Mouse (Mus musculus): ENCODE measurements at regions not wholly inside any gene's neighbourhood (a gene's known extent, or its start where the extent isn't known, plus 50 kb on each side); places are given as distances from the start of the nearest gene placed in this dataset.

GRCm38 (mm10) chr9:115548722-115549349, 238.6 kb upstream of the Stt3b start:
- no peak overlapping the region for H3K4me2 ChIP-seq (ENCODE audit: low read depth, low read length, poor library complexity, severe bottlenecking)
- H3K9me3 ChIP-seq (ENCODE audit: low read length) = no peaks in the 10 kb centered on the region
- no peak overlapping the region for H3K4me3 ChIP-seq (ENCODE audit: low read depth, low read length)
- H3K27ac ChIP-seq (ENCODE audit: low read depth, low read length) = no peak overlapping the region
- WGBS = 60% methylated on average over 8 of the region's 8 CpGs
- no peaks in the 10 kb centered on the region for H3K36me3 ChIP-seq (ENCODE audit: insufficient read depth, low read length)
- no peaks in the 10 kb centered on the region for H3K27me3 ChIP-seq (ENCODE audit: insufficient read depth, low read length)
- H3K4me1 ChIP-seq (ENCODE audit: insufficient read depth, low read length) = no peaks in the 10 kb centered on the region; the same call in 1 of the 2 replicates
- DNase-seq (ENCODE audit: low spot score) (no peak), ATAC-seq (ENCODE audit: low FRiP score) (no peak)
- TF ChIP-seq CTCF (IDR thresholded peaks at IDR 0.05) = no peak
- H3K9ac ChIP-seq (replicated peaks; ENCODE audit: low read length, poor library complexity, severe bottlenecking) = no peak overlapping the region

- Histone ChIP-seq H3K9me3 (ENCODE audit: low read length) (no peaks in the 10 kb centered on the region), H3K9ac (replicated peaks; ENCODE audit: low read length, poor library complexity, severe bottlenecking) (no peak overlapping the region), H3K27me3 (ENCODE audit: insufficient read depth, low read length) (no peaks in the 10 kb centered on the region), H3K27ac (ENCODE audit: low read depth, low read length) (no peak overlapping the region), H3K4me1 (ENCODE audit: insufficient read depth, low read length) (no peaks in the 10 kb centered on the region; the same call in 1 of the 2 replicates), H3K36me3 (ENCODE audit: insufficient read depth, low read length) (no peaks in the 10 kb centered on the region), H3K4me3 (ENCODE audit: low read depth, low read length) (no peak overlapping the region), H3K4me2 (ENCODE audit: low read depth, low read length, poor library complexity, severe bottlenecking) (no peak overlapping the region)
- WGBS = 94% methylated on average over 11 of the region's 11 CpGs
- TF ChIP-seq CTCF (IDR thresholded peaks at IDR 0.05) = no peak
- no peak for DNase-seq (ENCODE audit: low spot score)
- ATAC-seq (ENCODE audit: low FRiP score) = no peak
Observed at GRCm38 (mm10) chr9:115551080-115551479, 240.9 kb upstream of the Stt3b start.

GRCm38 (mm10) chr9:115551501-115551900, 241.3 kb upstream of the Stt3b start:
- Histone ChIP-seq H3K4me1 (ENCODE audit: insufficient read depth, low read length) (no peaks in the 10 kb centered on the region; the same call in 1 of the 2 replicates), H3K4me3 (ENCODE audit: low read depth, low read length) (no peak overlapping the region), H3K4me2 (ENCODE audit: low read depth, low read length, poor library complexity, severe bottlenecking) (no peak overlapping the region), H3K9ac (replicated peaks; ENCODE audit: low read length, poor library complexity, severe bottlenecking) (no peak overlapping the region), H3K9me3 (ENCODE audit: low read length) (no peaks in the 10 kb centered on the region), H3K27me3 (ENCODE audit: insufficient read depth, low read length) (no peaks in the 10 kb centered on the region), H3K27ac (ENCODE audit: low read depth, low read length) (no peak overlapping the region), H3K36me3 (ENCODE audit: insufficient read depth, low read length) (no peaks in the 10 kb centered on the region)
- 84% methylated on average over 4 of the region's 4 CpGs for WGBS
- no peak for TF ChIP-seq CTCF (IDR thresholded peaks at IDR 0.05)
- DNase-seq (ENCODE audit: low spot score) (no peak), ATAC-seq (ENCODE audit: low FRiP score) (no peak)

GRCm38 (mm10) chr9:115558131-115558530, 247.9 kb upstream of the Stt3b start:
- no peak for TF ChIP-seq CTCF (IDR thresholded peaks at IDR 0.05)
- H3K9ac ChIP-seq (replicated peaks; ENCODE audit: low read length, poor library complexity, severe bottlenecking) = no peak overlapping the region
- H3K27ac ChIP-seq (ENCODE audit: low read depth, low read length) = no peak overlapping the region
- H3K4me1 ChIP-seq (ENCODE audit: insufficient read depth, low read length) = 0 out of 2 replicates have a peak, but pooled peaks cover 3% of the 10 kb centered on the region
- no peaks in the 10 kb centered on the region for H3K27me3 ChIP-seq (ENCODE audit: insufficient read depth, low read length)
- ATAC-seq (ENCODE audit: low FRiP score) (no peak), DNase-seq (ENCODE audit: low spot score) (no peak)
- no peak overlapping the region for H3K4me2 ChIP-seq (ENCODE audit: low read depth, low read length, poor library complexity, severe bottlenecking)
- no peaks in the 10 kb centered on the region for H3K9me3 ChIP-seq (ENCODE audit: low read length)
- no peaks in the 10 kb centered on the region for H3K36me3 ChIP-seq (ENCODE audit: insufficient read depth, low read length)
- H3K4me3 ChIP-seq (ENCODE audit: low read depth, low read length) = no peak overlapping the region
- WGBS = 89% methylated on average over 7 of the region's 7 CpGs

GRCm38 (mm10) chr9:115559521-115559920, 249.3 kb upstream of the Stt3b start:
- ATAC-seq (ENCODE audit: low FRiP score) (no peak), DNase-seq (ENCODE audit: low spot score) (no peak)
- Histone ChIP-seq H3K9me3 (ENCODE audit: low read length) (no peaks in the 10 kb centered on the region), H3K27ac (ENCODE audit: low read depth, low read length) (no peak overlapping the region), H3K36me3 (ENCODE audit: insufficient read depth, low read length) (no peaks in the 10 kb centered on the region), H3K27me3 (ENCODE audit: insufficient read depth, low read length) (no peaks in the 10 kb centered on the region), H3K4me3 (ENCODE audit: low read depth, low read length) (no peak overlapping the region), H3K4me2 (ENCODE audit: low read depth, low read length, poor library complexity, severe bottlenecking) (no peak overlapping the region), H3K4me1 (ENCODE audit: insufficient read depth, low read length) (0 out of 2 replicates have a peak, but pooled peaks cover 3% of the 10 kb centered on the region), H3K9ac (replicated peaks; ENCODE audit: low read length, poor library complexity, severe bottlenecking) (no peak overlapping the region)
- 96% methylated on average over 5 of the region's 5 CpGs for WGBS
- TF ChIP-seq CTCF (IDR thresholded peaks at IDR 0.05) = no peak

GRCm38 (mm10) chr9:115561207-115561606, 251.0 kb upstream of the Stt3b start:
- no peaks in the 10 kb centered on the region for H3K36me3 ChIP-seq (ENCODE audit: insufficient read depth, low read length)
- H3K27me3 ChIP-seq (ENCODE audit: insufficient read depth, low read length) = no peaks in the 10 kb centered on the region
- no peak overlapping the region for H3K9ac ChIP-seq (replicated peaks; ENCODE audit: low read length, poor library complexity, severe bottlenecking)
- no peak for DNase-seq (ENCODE audit: low spot score)
- no peak overlapping the region for H3K4me3 ChIP-seq (ENCODE audit: low read depth, low read length)
- ATAC-seq (ENCODE audit: low FRiP score) = no peak
- no peak overlapping the region for H3K27ac ChIP-seq (ENCODE audit: low read depth, low read length)
- H3K4me2 ChIP-seq (ENCODE audit: low read depth, low read length, poor library complexity, severe bottlenecking) = no peak overlapping the region
- WGBS = 84% methylated on average over 6 of the region's 6 CpGs
- no peak for TF ChIP-seq CTCF (IDR thresholded peaks at IDR 0.05)
- no peaks in the 10 kb centered on the region for H3K9me3 ChIP-seq (ENCODE audit: low read length)
- H3K4me1 ChIP-seq (ENCODE audit: insufficient read depth, low read length) = 0 out of 2 replicates have a peak, but pooled peaks cover 3% of the 10 kb centered on the region
